Mouse (Mus musculus): Measurements from ENCODE around the gene Msrb3. TPM values are rescaled to one million over a fixed set of nuclear protein-coding genes. Genes with fewer than 3 reads are reported as not detected.

Msrb3 gene
- polyA plus RNA-seq, 1 experiment from 2014 or later, result 9.2 TPM

GRCm38 (mm10) chr10:120904676-120905075 lies 5.8 kb upstream of the Msrb3 start:
- DNase-seq (ENCODE audit: low spot score), result no peak
- H3K9me3 ChIP-seq (ENCODE audit: control insufficient read depth, low read length), result no peaks in the 10 kb centered on the region
- no peak for ATAC-seq (ENCODE audit: low FRiP score)
- no peak overlapping the region for H3K4me3 ChIP-seq (ENCODE audit: low read depth, low read length)
- no peaks in the 10 kb centered on the region; the same call in 1 of the 2 replicates for H3K27me3 ChIP-seq (ENCODE audit: control insufficient read depth, insufficient read depth, low read length)
- no peaks in the 10 kb centered on the region for H3K4me1 ChIP-seq (replicated peaks; ENCODE audit: control insufficient read depth, insufficient read depth, low read length)
- H3K4me2 ChIP-seq (replicated peaks; ENCODE audit: low read depth, low read length), result no peak overlapping the region
- H3K9ac ChIP-seq (ENCODE audit: low read depth, low read length), result no peak overlapping the region
- no peaks in the 10 kb centered on the region for H3K36me3 ChIP-seq (ENCODE audit: control insufficient read depth, insufficient read depth, low read length)
- WGBS, result 88% methylated on average over 10 of the region's 10 CpGs
- no peak overlapping the region for H3K27ac ChIP-seq (ENCODE audit: low read depth, low read length)

- no peaks in the 10 kb centered on the region for H3K4me1 ChIP-seq (replicated peaks; ENCODE audit: control insufficient read depth, insufficient read depth, low read length)
- ATAC-seq (ENCODE audit: low FRiP score) (no peak), DNase-seq (ENCODE audit: low spot score) (no peak)
- no peak overlapping the region for H3K27ac ChIP-seq (ENCODE audit: low read depth, low read length)
- no peak overlapping the region for H3K9ac ChIP-seq (ENCODE audit: low read depth, low read length)
- H3K27me3 ChIP-seq (ENCODE audit: control insufficient read depth, insufficient read depth, low read length), result no peaks in the 10 kb centered on the region; the same call in 1 of the 2 replicates
- no peak overlapping the region for H3K4me3 ChIP-seq (ENCODE audit: low read depth, low read length)
- no peak overlapping the region for H3K4me2 ChIP-seq (replicated peaks; ENCODE audit: low read depth, low read length)
- no peaks in the 10 kb centered on the region for H3K9me3 ChIP-seq (ENCODE audit: control insufficient read depth, low read length)
- H3K36me3 ChIP-seq (ENCODE audit: control insufficient read depth, insufficient read depth, low read length), result no peaks in the 10 kb centered on the region
- 75% methylated on average over 4 of the region's 4 CpGs for WGBS
Observed at GRCm38 (mm10) chr10:120903843-120904468, 5.1 kb upstream of the Msrb3 start.

DNA sequence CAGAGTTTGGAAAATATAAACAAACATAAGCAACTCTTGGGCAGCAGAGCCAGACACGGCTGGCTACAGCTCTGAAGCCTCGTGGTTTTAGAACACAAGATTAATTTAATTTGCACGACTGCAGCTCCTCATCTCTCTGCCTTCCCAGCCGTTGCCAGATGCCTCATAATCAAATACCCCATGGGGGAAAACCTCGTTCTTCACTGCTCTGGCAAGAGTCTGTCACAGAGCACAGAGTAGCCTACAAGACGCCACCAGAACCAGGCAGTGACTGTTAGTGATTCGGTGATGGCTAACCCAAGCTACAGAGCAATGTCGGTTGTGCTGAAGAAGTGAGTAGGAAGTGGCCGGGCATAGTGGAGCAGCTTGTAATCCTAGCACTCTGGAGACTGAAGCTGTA lies 2.8 kb upstream of the Msrb3 start:
- Histone ChIP-seq H3K9me3 (ENCODE audit: control insufficient read depth, low read length) (no peaks in the 10 kb centered on the region), H3K9ac (ENCODE audit: low read depth, low read length) (no peak overlapping the region), H3K27me3 (ENCODE audit: control insufficient read depth, insufficient read depth, low read length) (no peaks in the 10 kb centered on the region; the same call in 1 of the 2 replicates), H3K36me3 (ENCODE audit: control insufficient read depth, insufficient read depth, low read length) (no peaks in the 10 kb centered on the region), H3K4me3 (ENCODE audit: low read depth, low read length) (no peak overlapping the region), H3K4me1 (replicated peaks; ENCODE audit: control insufficient read depth, insufficient read depth, low read length) (no peaks in the 10 kb centered on the region), H3K27ac (ENCODE audit: low read depth, low read length) (no peak overlapping the region), H3K4me2 (replicated peaks; ENCODE audit: low read depth, low read length) (no peak overlapping the region)
- 68% methylated on average over 9 of the region's 9 CpGs for WGBS
- DNase-seq (ENCODE audit: low spot score) (no peak), ATAC-seq (ENCODE audit: low FRiP score) (no peak)

DNA sequence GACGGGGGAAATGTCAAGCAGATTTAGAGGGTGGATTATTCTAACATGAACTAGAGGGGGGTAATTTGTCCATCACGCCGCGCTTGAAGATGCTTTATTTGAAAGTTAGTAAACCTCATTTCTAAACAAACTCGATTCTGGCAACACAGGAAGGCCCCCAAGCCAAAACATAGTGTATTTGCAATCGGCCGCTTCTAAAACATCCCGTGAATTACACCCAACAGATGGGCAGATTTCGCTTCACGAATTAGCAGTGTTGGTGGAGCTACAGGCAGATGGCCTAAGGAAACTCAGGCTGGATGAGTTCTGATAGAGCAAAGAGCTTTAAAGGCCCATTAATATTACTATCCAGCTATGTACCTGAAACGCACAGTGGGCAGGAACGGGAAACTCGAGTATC lies 1.2 kb upstream of the Msrb3 start:
- H3K4me2 ChIP-seq (replicated peaks; ENCODE audit: low read depth, low read length), result no peak overlapping the region
- H3K27ac ChIP-seq (ENCODE audit: low read depth, low read length), result no peak overlapping the region
- no peak for DNase-seq (ENCODE audit: low spot score)

GRCm38 (mm10) chr10:120898357-120898756 lies 544 bp downstream of the Msrb3 start:
- peak; percentile 60 for DNase-seq (ENCODE audit: low spot score)
- H3K27me3 ChIP-seq (ENCODE audit: control insufficient read depth, insufficient read depth, low read length), result no peaks in the 10 kb centered on the region; the same call in 1 of the 2 replicates
- H3K27ac ChIP-seq (ENCODE audit: low read depth, low read length), result no peak overlapping the region
- no peaks in the 10 kb centered on the region for H3K36me3 ChIP-seq (ENCODE audit: control insufficient read depth, insufficient read depth, low read length)
- H3K4me1 ChIP-seq (replicated peaks; ENCODE audit: control insufficient read depth, insufficient read depth, low read length), result no peaks in the 10 kb centered on the region
- ATAC-seq (ENCODE audit: low FRiP score), result peak; percentile 70
- H3K4me2 ChIP-seq (replicated peaks; ENCODE audit: low read depth, low read length), result peak overlapping the region; percentile 96
- H3K9ac ChIP-seq (ENCODE audit: low read depth, low read length), result peak overlapping the region; percentile 68
- WGBS, result under 1% methylated on average over 46 of the region's 49 CpGs
- H3K4me3 ChIP-seq (ENCODE audit: low read depth, low read length), result peak overlapping the region; percentile 65
- no peaks in the 10 kb centered on the region for H3K9me3 ChIP-seq (ENCODE audit: control insufficient read depth, low read length)

More for the DNA sequence above, 1.2 kb upstream of the Msrb3 start:
- 70% methylated on average over 13 of the region's 13 CpGs for whole genome bisulfite sequencing
- ATAC-seq (ENCODE audit: low FRiP score), result no peak
- no peaks in the 10 kb centered on the region for H3K4me1 ChIP-seq (replicated peaks; ENCODE audit: control insufficient read depth, insufficient read depth, low read length)
- no peaks in the 10 kb centered on the region for H3K36me3 ChIP-seq (ENCODE audit: control insufficient read depth, insufficient read depth, low read length)
- no peak overlapping the region for H3K4me3 ChIP-seq (ENCODE audit: low read depth, low read length)
- H3K9ac ChIP-seq (ENCODE audit: low read depth, low read length), result no peak overlapping the region
- no peaks in the 10 kb centered on the region for H3K9me3 ChIP-seq (ENCODE audit: control insufficient read depth, low read length)
- no peaks in the 10 kb centered on the region; the same call in 1 of the 2 replicates for H3K27me3 ChIP-seq (ENCODE audit: control insufficient read depth, insufficient read depth, low read length)

GRCm38 (mm10) chr10:120895899-120896289 lies 3.0 kb downstream of the Msrb3 start:
- Histone ChIP-seq H3K4me1 (replicated peaks; ENCODE audit: control insufficient read depth, insufficient read depth, low read length) (no peaks in the 10 kb centered on the region), H3K4me2 (replicated peaks; ENCODE audit: low read depth, low read length) (no peak overlapping the region), H3K9me3 (ENCODE audit: control insufficient read depth, low read length) (no peaks in the 10 kb centered on the region), H3K27me3 (ENCODE audit: control insufficient read depth, insufficient read depth, low read length) (no peaks in the 10 kb centered on the region; the same call in 1 of the 2 replicates), H3K9ac (ENCODE audit: low read depth, low read length) (no peak overlapping the region), H3K36me3 (ENCODE audit: control insufficient read depth, insufficient read depth, low read length) (no peaks in the 10 kb centered on the region), H3K4me3 (ENCODE audit: low read depth, low read length) (no peak overlapping the region), H3K27ac (ENCODE audit: low read depth, low read length) (no peak overlapping the region)
- ATAC-seq (ENCODE audit: low FRiP score), result no peak
- DNase-seq (ENCODE audit: low spot score), result no peak
- WGBS, result 33% methylated on average over 15 of the region's 15 CpGs

DNA sequence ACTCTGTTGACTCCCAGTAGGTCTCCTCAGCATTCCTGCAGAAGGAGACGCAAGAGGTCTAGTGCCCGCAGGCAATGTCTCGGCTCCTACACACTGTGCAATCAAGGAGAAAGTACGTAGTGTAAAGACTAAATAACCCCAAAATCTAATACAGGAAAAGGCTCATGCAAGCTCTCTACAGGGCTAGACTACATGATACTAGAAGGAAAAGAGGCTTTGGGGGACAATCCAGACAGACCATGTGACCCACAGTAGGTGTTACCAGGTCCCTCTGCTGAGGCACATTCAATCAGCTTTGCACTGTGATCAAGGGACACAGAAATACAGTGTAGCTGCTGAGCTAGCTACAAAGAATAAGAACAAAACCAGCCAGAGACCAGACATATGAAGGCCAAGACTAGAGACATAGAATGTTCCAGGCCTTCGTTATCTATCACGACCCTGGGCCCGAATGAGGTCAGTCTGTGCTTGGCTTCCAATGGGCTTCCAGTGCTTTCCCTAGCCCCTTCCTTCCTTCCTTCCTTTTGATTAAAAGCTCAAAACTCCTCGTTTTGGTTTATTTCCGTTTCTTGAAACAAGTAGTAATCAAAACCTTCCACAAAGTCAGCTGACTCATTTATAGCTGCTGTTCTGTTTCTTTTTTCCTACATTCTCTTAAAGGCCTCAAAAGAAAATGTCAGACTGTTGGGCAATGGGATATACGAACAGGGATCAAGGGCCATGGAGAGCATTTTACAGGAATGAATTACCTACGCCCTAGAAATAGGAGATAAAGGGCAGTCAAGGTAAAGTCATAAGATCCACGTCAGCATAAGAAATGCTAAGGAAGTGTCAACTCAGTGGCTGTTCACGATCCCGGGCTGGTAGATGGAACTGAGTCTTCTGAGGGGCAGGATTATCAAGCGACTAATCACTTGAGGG lies 3.7 kb downstream of the Msrb3 start:
- DNase-seq (ENCODE audit: low spot score) (no peak), ATAC-seq (ENCODE audit: low FRiP score) (no peak)
- no peaks in the 10 kb centered on the region for H3K27me3 ChIP-seq (ENCODE audit: control insufficient read depth, insufficient read depth, low read length)
- no peak overlapping the region for H3K9ac ChIP-seq (ENCODE audit: low read depth, low read length)
- no peak overlapping the region for H3K4me2 ChIP-seq (replicated peaks; ENCODE audit: low read depth, low read length)
- H3K27ac ChIP-seq (ENCODE audit: low read depth, low read length), result no peak overlapping the region
- H3K9me3 ChIP-seq (ENCODE audit: control insufficient read depth, low read length), result no peaks in the 10 kb centered on the region
- H3K4me1 ChIP-seq (replicated peaks; ENCODE audit: control insufficient read depth, insufficient read depth, low read length), result no peaks in the 10 kb centered on the region
- WGBS, result 85% methylated on average over 15 of the region's 15 CpGs
- no peak overlapping the region for H3K4me3 ChIP-seq (ENCODE audit: low read depth, low read length)
- H3K36me3 ChIP-seq (ENCODE audit: control insufficient read depth, insufficient read depth, low read length), result no peaks in the 10 kb centered on the region

DNA sequence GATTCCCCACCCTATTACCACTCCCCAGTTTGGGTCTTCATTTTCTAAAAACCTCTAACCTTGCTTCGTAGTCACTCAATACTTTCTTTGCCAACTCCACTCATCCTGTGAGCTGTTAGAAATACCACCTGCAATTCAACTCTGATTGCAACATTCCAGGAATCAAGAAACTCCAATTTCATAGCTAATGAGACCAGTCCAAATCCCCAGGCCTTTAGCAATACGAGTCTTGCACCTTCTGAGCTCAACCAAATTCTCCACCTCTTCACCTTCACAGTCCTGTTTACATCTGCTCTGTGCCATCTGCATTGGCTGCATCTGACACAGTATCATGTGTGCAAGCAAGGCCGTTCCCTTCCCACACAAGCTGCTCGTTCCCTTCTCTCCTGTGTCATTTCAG lies 5.0 kb downstream of the Msrb3 start:
- ATAC-seq (ENCODE audit: low FRiP score) (no peak), DNase-seq (ENCODE audit: low spot score) (no peak)
- Histone ChIP-seq H3K9ac (ENCODE audit: low read depth, low read length) (no peak overlapping the region), H3K9me3 (ENCODE audit: control insufficient read depth, low read length) (no peaks in the 10 kb centered on the region), H3K36me3 (ENCODE audit: control insufficient read depth, insufficient read depth, low read length) (no peaks in the 10 kb centered on the region), H3K27ac (ENCODE audit: low read depth, low read length) (no peak overlapping the region), H3K27me3 (ENCODE audit: control insufficient read depth, insufficient read depth, low read length) (no peaks in the 10 kb centered on the region), H3K4me3 (ENCODE audit: low read depth, low read length) (no peak overlapping the region), H3K4me1 (replicated peaks; ENCODE audit: control insufficient read depth, insufficient read depth, low read length) (no peaks in the 10 kb centered on the region), H3K4me2 (replicated peaks; ENCODE audit: low read depth, low read length) (no peak overlapping the region)
- WGBS, result 90% methylated on average over 4 of the region's 4 CpGs

All from hindbrain, embryonic 11.5 days (tissue).